Mouse (Mus musculus) lung, postnatal 0 days (tissue): ENCODE measurements around the gene Dlgap4. TPM values are rescaled to one million over a fixed set of nuclear protein-coding genes. Genes with fewer than 3 reads are reported as not detected.
A peak's percentile ranks its signal among the peaks of the same experiment; 100 is the strongest.
"Not testable (repeated sequence)": the region's sequence is repeated elsewhere in the genome, so short reads cannot be mapped to it uniquely, and the experiment has no call there.

ENCODE experiments used
- ATAC-seq: fragments of 200-750 bp; cut with Nextera tagmentation; 2 replicates; pipeline ENCODE4 v1.8.0; 2017; ENCODE audit warnings: moderate library complexity
- DNase-seq: peaks from one replicate; pipeline ENCODE4 v3.0.0-alpha.2; 2016; ENCODE audit warnings: low spot score
- H3K27ac ChIP-seq: fragments of 300-500 bp; sonication (generic); 2 replicates; pipeline ENCODE4 v1.5.1; 2014; ENCODE audit warnings: antibody characterized with exemption, mild to moderate bottlenecking, low read length, mixed read lengths
- H3K27me3 ChIP-seq: fragments of 300-500 bp; sonication (generic); replicated peaks from 2 replicates; pipeline ENCODE4 v1.6.1; 2014; ENCODE audit warnings: low read length, mixed read lengths; ENCODE audit not compliant: insufficient read depth
- H3K36me3 ChIP-seq: fragments of 300-500 bp; sonication (generic); 2 replicates; pipeline ENCODE4 v1.6.1; 2014; ENCODE audit warnings: low read length, mixed read lengths; ENCODE audit not compliant: insufficient read depth
- H3K4me1 ChIP-seq: fragments of 300-500 bp; sonication (generic); 2 replicates; pipeline ENCODE4 v1.6.1; 2014; ENCODE audit warnings: antibody characterized with exemption, low read depth, low read length, mixed read lengths; ENCODE audit not compliant: insufficient read depth
- H3K4me2 ChIP-seq: fragments of 300-500 bp; sonication (generic); replicated peaks from 2 replicates; pipeline ENCODE4 v1.6.1; 2014; ENCODE audit warnings: low read depth, mild to moderate bottlenecking, low read length, moderate library complexity, mixed read lengths
- H3K4me3 ChIP-seq: fragments of 300-500 bp; sonication (generic); 2 replicates; pipeline ENCODE4 v1.5.1; 2014; ENCODE audit warnings: low read depth, low read length
- H3K9ac ChIP-seq: fragments of 300-500 bp; sonication (generic); replicated peaks from 2 replicates; pipeline ENCODE4 v1.6.1; 2014; ENCODE audit warnings: low read depth, mild to moderate bottlenecking
- H3K9me3 ChIP-seq: fragments of 300-500 bp; sonication (generic); 2 replicates; pipeline ENCODE4 v1.6.1; 2016; ENCODE audit warnings: low read length, mixed read lengths
- CTCF ChIP-seq: IDR thresholded peaks from 2 replicates; pipeline ENCODE4 v1.5.1; 2016; ENCODE audit warnings: antibody characterized with exemption, mild to moderate bottlenecking
- EP300 ChIP-seq: IDR thresholded peaks from 2 replicates; pipeline ENCODE4 v1.6.1; 2016; ENCODE audit warnings: antibody characterized with exemption, mild to moderate bottlenecking, control low read depth
- WGBS: fragments of 180-500 bp; shearing (Covaris S2); extraction: QIAGEN DNeasy Blood & Tissue Kit; methylation state at CpG from one replicate; pipeline ENCODE4 v1.1.7; 2014; 5-methylcytosine and 5-hydroxymethylcytosine counted together
- polyA plus RNA-seq: library from polyadenylated mRNA; unstranded; fragments of >200 nt; fragmentation: Nextera tagmentation; extraction: Ambion mirVana; gene quantifications from 2 replicates; pipeline ENCODE4 v1.2.1, GENCODE M21; 2015

The Dlgap4 gene
- polyA plus RNA-seq, 1 experiment from 2014 or later, result 74.0 TPM

DNA sequence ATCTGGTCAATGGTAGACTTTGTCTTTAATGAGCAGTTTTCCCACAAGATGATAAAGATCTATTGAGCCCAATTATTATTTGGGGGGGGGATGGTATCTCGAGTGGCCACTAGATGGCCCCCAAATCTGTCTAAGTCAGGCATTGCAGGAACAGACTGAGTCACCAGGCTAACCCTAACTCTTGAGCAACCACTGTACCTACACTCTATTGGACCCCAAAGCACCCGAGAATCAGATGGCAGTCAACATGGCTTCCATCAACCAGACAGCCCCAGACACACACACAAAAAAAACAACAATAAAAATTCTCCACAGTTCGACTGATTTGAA is 174.2 kb downstream of the Dlgap4 start:
- H3K4me3 ChIP-seq, result no peak overlapping the region
- 39% methylated on average over 3 of the region's 3 CpGs for WGBS

DNA sequence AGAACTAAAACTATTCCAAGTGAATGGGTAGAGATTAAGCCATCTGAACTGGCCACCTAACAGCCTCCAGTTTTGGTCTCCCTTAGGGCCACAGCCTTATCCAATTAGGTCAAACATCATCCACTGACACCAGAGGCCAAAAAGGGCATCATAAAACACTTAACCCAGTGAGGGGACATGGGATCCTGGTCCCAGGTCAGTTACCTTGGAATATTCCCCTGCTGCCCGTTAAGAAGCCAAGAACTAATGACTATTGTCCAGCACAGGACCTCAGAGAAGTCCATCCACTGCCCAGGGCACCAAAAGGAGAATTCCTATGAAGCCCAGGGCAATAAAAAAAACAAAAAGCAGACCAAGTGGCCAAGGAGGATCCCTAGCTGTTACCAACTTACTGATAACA is 175.3 kb downstream of the Dlgap4 start:
- Histone ChIP-seq H3K4me1 (no peaks in the 10 kb centered on the region), H3K9me3 (0 out of 2 replicates have a peak, but pooled peaks cover 3% of the 10 kb centered on the region), H3K4me2 (no peak overlapping the region), H3K27me3 (no peaks in the 10 kb centered on the region), H3K27ac (no peak overlapping the region), H3K4me3 (no peak overlapping the region), H3K36me3 (no peaks in the 10 kb centered on the region), H3K9ac (no peak overlapping the region)
- WGBS, result 63% methylated on average over 1 of the region's 1 CpGs
- DNase-seq, result no peak
- no peak for ATAC-seq
- TF ChIP-seq CTCF, result no peak
- no peak for TF ChIP-seq EP300

More for the DNA sequence above, 174.2 kb downstream of the Dlgap4 start:
- Histone ChIP-seq H3K4me1 (no peaks in the 10 kb centered on the region), H3K9ac (no peak overlapping the region), H3K27ac (no peak overlapping the region), H3K9me3 (0 out of 2 replicates have a peak, but pooled peaks cover 3% of the 10 kb centered on the region), H3K27me3 (no peaks in the 10 kb centered on the region), H3K36me3 (no peaks in the 10 kb centered on the region), H3K4me2 (no peak overlapping the region)
- peak; percentile 63 for TF ChIP-seq CTCF
- no peak for TF ChIP-seq EP300
- peak; percentile 44 for DNase-seq
- ATAC-seq, result no peak

DNA sequence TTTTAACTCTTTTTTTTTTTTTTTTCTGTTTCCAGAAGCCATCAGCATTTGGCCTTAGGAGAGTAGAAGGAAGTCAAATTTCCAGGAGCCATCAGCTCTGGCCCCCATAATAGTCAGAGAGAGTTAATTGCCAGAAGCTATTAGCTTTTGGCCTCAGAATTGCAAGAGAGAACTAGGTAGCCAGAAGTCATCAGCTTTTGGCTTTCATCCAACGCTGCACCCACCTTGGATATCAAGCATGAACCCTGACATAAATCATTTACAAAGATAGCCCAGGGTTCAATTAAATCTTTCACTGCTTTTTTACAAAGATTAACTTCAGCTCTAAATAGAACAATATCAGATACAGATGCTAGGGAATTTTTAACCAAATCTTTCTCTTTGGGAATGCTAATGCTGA is 185.0 kb downstream of the Dlgap4 start:
- H3K4me3 ChIP-seq, result no peak overlapping the region
- no peaks in the 10 kb centered on the region for H3K9me3 ChIP-seq
- H3K36me3 ChIP-seq, result no peaks in the 10 kb centered on the region
- no peak overlapping the region for H3K4me2 ChIP-seq
- H3K4me1 ChIP-seq, result no peaks in the 10 kb centered on the region
- TF ChIP-seq CTCF (no peak), EP300 (no peak)
- 79% methylated on average over 1 of the region's 1 CpGs for WGBS
- no peak overlapping the region for H3K9ac ChIP-seq
- DNase-seq, result no peak
- ATAC-seq, result no peak
- no peak overlapping the region for H3K27ac ChIP-seq
- H3K27me3 ChIP-seq, result no peaks in the 10 kb centered on the region

DNA sequence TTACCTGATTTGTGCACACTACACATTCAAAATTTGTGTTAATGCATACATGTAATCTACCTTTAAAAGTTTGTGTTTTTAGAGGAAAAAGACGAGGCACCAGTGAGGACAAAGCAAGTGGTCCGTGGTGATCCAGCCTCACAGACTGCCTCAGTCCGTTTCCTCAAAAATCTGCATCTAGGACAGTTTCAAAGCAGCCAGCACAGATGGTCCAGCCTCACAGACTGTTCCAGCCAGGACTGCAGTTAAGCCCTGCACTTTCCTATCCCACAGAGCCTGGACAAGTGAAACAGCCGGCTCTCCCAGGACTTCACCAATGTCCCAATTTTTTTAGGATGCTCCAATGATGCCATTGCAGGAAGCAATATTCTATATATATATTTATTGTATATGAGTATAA is 187.5 kb downstream of the Dlgap4 start:
- ATAC-seq (no peak), DNase-seq (no peak)
- Histone ChIP-seq H3K27me3 (no peaks in the 10 kb centered on the region), H3K36me3 (no peaks in the 10 kb centered on the region), H3K9ac (no peak overlapping the region), H3K4me3 (no peak overlapping the region), H3K9me3 (no peaks in the 10 kb centered on the region), H3K4me2 (no peak overlapping the region), H3K4me1 (no peaks in the 10 kb centered on the region), H3K27ac (no peak overlapping the region)
- WGBS, result 70% methylated on average over 4 of the region's 4 CpGs
- no peak for TF ChIP-seq CTCF

DNA sequence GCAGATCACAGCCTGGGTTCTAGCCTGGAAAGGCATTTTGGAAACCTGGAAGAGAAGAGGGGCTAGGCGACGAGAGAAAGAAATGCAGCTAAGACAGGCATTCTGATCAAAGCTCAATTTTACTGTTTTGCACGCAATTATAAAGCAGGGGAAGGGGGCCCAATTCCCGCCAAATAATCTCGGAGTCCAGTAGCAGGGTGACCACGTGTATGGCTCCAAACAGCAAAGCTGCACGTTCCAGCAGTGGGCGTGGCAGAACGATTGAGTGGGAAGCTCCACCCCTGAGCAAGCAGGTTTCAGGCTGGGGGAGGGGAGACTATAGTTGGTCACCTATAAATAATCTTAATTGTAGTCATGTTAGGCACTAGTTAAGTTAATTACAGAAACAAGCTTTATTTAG is 188.6 kb downstream of the Dlgap4 start:
- DNase-seq, H3K4me1 ChIP-seq, ATAC-seq, H3K4me3 ChIP-seq, H3K27me3 ChIP-seq, H3K9ac ChIP-seq, H3K4me2 ChIP-seq, H3K27ac ChIP-seq, H3K9me3 ChIP-seq, H3K36me3 ChIP-seq: not testable (repeated sequence)
- WGBS, result 37% methylated on average over 9 of the region's 9 CpGs

DNA sequence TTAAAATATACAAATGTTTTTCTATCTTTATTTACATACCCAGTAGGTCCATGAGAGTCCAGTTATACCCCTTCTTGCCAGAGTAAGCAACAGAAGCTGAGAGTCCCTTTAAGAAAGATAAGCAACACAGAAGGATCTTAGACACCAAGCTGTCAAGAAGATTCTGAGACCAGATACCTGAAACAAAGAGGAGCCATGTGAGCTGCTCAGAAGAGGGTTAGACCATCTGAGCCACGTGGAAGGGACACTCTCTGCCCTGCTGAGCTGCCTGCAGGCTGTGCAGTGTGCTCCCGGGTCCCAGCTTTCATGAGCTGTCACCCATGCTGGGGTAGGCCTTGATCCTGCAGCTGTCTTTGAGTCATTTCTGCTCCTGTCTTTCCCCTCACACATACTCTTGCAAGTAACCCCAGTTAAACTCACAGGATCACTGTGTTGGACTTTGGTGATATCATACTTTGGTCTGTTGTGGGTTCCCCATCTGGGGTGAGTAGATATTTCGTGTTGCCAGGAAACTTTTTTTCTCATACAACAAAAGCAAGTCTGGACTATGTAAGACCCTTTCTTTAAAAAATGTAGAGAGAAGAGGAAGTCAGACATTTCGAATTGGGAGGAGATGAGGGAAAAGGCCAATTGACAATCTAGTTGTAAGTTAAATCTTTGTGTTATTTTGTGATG is 190.3 kb downstream of the Dlgap4 start:
- 56% methylated on average over 4 of the region's 4 CpGs for WGBS
- no peak for ATAC-seq

DNA sequence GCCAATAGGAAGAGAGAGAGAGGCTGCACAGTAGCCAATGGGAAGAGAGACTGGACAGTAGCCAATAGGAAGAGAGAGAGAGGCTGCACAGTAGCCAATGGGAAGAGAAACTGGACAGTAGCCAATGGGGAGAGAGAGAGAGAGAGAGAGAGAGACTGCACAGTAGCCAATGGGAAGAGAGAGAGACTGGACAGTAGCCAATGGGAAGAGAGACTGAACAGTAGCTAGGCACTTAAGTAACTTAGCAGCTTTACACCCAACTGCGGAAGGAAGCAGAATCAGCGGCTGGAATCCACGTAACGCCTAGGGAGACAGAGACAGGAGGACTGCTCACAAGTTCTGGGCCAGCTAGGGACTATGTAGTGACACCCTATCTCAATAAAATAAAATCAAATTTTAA is 191.1 kb downstream of the Dlgap4 start:
- no peak overlapping the region for H3K27ac ChIP-seq
- H3K4me3 ChIP-seq, result no peak overlapping the region
- no peak overlapping the region for H3K4me2 ChIP-seq
- H3K4me1 ChIP-seq, result no peaks in the 10 kb centered on the region
- H3K27me3 ChIP-seq, result no peaks in the 10 kb centered on the region
- 93% methylated on average over 4 of the region's 4 CpGs for WGBS
- no peak for DNase-seq
- no peak overlapping the region for H3K9ac ChIP-seq
- no peaks in the 10 kb centered on the region for H3K36me3 ChIP-seq
- TF ChIP-seq CTCF (no peak), EP300 (no peak)
- no peaks in the 10 kb centered on the region for H3K9me3 ChIP-seq
- no peak for ATAC-seq

More for the DNA sequence above, 190.3 kb downstream of the Dlgap4 start:
- no peak for DNase-seq
- TF ChIP-seq CTCF (no peak), EP300 (no peak)
- Histone ChIP-seq H3K27me3 (no peaks in the 10 kb centered on the region), H3K4me2 (no peak overlapping the region), H3K9ac (no peak overlapping the region), H3K36me3 (no peaks in the 10 kb centered on the region), H3K27ac (no peak overlapping the region), H3K4me3 (no peak overlapping the region), H3K9me3 (no peaks in the 10 kb centered on the region), H3K4me1 (no peaks in the 10 kb centered on the region)
